Mouse (Mus musculus) retina, postnatal 1 day (tissue): ENCODE results near the gene Fgf14.
A peak's percentile ranks its signal among the peaks of the same experiment; 100 is the strongest.
"Not testable (repeated sequence)": the region's sequence is repeated elsewhere in the genome, so short reads cannot be mapped to it uniquely, and the experiment has no call there.

ENCODE experiments used
- DNase-seq: peaks from one replicate; pipeline ENCODE4 v3.0.0-alpha.2; 2012

Fgf14 gene

GRCm38 (mm10) chr14:124676506-124677177 is at the start of gene Fgf14:
Gene Fgf14 (minus strand): TSS chr14:124677127.
- peak; percentile 26 for DNase-seq

DNA sequence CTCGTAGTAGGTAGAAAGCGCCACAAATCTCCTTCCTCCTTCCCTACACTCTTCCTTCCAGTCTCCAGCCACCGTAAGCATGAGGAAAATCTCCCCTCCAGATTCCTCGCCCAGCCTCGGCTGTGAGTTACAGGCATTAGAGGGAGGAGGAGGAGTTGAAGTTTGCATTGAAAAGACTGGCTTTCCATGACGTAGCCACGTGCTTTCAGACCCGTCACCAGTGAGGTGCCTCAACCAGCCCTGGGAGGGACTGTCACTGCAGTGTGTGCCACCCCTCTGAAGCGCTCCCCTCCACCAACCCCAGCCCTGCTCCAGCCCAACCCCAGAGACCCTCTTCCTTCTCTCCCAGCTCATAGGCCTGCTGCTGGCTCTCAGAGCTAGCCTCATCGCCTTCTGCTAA is 452 bp upstream of the Fgf14 start:
- peak; percentile 82 for DNase-seq

- peak; percentile 54 for DNase-seq
These were observed 1.0 kb downstream of the Fgf14 start for GRCm38 (mm10) chr14:124675654-124676505.

DNA sequence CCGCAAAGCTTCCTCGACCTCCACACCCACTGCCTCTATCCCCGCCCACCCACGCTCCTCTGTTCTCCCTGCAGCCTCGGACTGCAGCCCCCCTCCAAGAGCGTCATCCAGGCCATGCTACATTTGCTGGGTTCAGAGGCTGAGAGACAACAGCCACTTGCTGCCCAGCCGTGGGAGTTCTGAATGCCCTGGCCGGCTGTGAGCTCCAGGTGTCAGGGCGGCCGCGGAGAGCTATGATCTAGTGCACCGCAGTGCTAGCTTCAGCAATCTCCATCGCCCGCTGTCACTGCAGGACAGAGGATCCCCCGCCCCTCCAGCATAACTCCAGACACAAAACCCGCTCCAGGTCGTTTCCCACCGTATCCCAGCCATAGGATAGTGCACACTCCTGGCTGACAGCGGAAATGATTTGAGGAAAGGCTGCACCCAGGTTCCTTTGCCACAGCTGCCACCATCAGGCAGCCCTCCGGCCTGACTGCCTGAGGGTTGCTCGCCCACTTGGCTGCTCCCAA is 1.7 kb downstream of the Fgf14 start:
- peak; percentile 65 for DNase-seq

DNA sequence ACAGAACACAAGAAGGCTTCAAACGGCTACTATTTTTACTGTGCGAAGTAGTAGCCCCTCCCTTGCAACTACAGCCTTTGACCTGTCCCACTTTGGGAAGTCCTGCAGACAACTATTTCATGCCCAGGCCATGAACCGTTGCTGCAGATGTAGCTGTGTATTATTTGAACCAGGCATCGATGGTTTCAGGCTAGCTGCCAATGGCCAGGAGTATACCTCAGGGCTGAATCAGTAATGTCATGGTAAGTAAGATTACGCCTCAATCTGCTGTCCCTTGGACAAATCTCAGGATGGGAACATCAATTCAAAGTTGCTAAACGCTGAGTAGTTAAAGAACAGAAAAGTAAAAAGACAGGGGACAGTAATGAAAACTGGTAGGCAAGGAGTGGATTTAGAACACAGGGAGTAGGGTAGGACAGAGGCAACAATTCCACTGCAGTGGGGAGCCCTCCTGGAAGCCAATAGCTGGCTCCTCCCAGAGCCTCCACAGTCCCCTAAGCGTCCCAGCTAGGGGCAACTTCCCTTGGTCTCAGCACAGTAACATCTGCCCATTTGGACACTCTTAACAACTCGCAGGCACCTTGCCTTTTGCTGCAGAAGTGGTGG is 2.3 kb downstream of the Fgf14 start:
- DNase-seq: peak; percentile 9

GRCm38 (mm10) chr14:124669739-124670138 is 7.2 kb downstream of the Fgf14 start:
- DNase-seq: peak; percentile 93

DNA sequence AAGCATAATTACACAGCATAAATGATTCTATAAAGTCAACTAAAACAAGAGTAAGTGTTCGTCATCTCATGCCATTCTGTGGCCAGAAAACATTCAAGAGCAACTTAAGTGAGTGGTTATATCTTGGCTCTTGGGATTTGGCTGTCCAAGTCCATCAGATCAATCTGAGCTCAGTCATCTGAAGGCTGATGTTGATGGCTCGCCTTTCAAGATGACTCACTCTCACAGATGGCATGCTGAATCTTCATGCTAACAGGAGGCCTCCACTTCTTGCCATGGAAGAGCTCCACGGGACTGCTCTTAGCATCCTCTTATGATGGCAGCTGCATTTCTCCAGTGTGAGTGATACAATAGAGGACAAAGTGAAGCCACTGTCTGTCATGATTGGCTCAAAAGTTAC is 34.1 kb downstream of the Fgf14 start:
- DNase-seq: peak; percentile 18

DNA sequence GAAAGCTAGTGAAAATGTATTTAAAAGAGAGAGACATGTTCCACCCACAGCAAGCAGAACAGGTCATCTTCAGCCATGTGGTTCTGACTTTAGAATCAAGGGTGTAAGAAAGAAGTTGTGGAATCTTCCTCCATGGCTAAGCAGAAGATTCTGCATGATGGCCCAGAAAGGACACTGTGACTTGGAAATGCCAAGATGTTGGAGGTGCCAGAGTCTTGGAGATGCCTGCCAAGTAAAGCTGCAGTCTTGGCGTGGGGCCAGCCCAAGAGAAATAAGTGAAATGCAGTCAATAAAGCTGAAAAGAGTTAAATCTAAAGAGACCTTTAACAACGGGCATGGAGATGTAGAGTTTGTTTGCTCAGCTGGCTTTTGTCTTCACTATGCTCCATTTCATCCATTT is 42.0 kb downstream of the Fgf14 start:
- no peak for DNase-seq

DNA sequence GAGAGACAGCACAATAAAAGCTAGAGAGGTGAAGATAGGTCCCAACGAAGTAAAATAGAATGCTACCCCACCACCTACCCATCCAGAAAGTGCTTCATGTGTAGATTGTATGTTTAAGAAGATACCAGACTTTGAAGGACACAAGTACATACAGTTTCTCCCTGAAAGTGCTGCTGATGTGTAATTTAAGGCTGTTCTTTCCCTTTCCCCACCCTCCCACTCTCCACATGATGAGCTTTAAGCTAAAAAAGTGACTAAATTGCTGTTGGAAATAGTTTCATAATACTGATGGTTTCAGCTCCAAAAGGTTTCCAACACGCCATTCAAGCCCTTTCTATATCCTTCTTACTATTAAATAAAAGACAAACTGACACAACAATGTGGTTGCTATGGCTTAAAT is 63.5 kb downstream of the Fgf14 start:
- DNase-seq: no peak

GRCm38 (mm10) chr14:124606036-124606711 is 70.8 kb downstream of the Fgf14 start:
- DNase-seq: no peak

DNA sequence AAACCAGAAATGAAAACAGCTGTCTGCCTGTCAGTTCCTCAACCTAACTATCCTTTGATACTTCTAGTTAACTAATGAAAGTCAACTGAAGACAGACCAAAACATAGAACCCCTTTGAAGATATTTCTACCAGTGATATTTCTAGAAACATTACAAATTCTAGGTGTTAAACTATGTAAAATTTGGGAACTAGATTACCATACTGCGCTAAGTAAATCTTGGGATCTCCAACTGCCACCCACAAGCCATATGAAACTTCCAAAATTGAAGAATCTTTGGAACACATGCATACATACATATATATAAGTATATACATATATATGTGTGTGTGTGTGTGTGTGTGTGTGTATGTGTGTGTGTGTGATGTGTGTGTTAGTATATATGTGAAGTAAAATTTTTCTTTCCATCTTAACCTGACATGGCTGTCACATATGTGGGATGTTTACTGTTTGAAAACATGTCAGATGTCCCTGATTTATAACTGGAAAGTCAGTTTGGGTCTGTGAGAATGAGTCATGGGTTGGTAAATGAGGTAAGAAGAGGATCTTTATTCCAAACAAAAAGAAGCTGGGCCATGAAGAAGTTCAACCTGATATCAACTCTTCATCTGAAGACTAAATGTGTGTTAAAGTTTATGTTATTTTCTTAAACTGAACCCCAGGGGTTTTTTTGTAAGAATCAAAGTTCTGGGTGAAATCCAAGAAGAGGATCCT is 71.7 kb downstream of the Fgf14 start:
- DNase-seq: no peak

DNA sequence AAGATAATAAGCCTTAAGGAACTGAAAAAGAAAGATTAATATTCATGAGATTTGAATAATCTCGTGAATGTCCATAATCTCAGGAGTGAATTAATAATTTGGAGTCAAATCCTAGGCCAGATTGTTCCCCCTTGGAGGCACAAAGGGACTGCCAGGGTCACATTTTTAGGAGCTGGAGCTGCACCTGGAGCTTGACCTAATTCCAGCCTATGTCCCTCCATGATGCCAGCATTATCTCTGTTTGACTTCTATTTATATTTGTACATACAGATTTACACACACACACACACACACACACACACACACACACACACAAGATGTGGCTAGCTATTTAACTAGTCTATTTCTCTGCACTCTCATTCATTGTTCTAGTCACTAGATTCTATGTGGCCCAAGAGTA is 100.4 kb downstream of the Fgf14 start:
- DNase-seq: no peak

DNA sequence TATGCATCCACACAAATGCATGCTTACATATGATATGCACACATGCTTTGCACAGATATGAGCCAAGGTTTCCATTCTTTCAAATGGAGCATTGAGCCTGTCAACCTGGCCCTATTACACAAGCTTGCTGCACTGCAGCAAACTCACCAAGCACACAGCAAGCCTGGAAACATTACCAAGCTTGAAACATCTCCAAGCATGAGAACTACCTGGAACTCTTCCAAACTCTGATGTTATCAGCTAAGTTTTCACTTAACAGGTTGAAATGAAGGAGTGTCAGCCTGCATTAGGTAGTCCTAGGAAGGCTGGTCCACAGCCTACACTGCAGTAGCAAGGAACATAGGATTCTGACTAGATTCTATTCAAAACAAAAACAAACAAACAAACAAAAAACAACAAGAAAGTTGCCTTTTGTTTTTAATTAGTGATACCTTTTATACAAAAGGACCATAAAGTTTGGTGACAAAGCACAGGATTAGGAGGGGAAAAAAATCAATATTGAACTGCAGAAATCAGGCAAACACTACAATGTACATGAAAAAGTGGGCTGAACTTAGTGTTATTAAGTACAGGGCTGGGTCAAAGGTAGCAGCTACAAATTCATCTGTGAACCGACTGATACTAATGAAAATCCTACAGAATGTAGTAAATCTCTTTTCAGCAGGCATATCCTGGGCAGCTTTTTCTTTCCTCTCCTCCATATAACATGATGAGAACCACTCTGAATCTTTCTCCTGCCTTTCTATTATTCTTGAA is 101.6 kb downstream of the Fgf14 start:
- no peak for DNase-seq

- no peak for DNase-seq
These were observed 110.5 kb downstream of the Fgf14 start for GRCm38 (mm10) chr14:124566445-124566844.

GRCm38 (mm10) chr14:124561544-124561943 is 115.4 kb downstream of the Fgf14 start:
- no peak for DNase-seq

DNA sequence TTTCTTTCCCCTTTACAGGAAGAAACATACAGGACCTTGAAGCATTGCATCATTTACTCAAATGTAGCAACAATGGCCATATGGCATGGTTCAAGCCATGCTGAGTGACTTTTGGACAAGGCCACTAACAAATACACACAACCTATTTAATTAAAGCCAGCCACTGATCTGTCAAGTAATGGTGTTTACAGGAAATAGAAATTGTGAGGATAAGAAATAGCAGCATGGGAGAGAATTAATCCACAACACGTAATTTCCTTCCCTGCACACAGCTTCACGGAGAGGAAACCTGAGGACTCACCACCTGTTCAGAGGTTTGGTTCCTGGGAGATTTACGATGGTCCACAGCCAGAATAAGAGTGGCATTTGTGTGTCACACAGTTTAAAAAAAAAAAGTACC is 140.8 kb downstream of the Fgf14 start:
- DNase-seq: no peak

DNA sequence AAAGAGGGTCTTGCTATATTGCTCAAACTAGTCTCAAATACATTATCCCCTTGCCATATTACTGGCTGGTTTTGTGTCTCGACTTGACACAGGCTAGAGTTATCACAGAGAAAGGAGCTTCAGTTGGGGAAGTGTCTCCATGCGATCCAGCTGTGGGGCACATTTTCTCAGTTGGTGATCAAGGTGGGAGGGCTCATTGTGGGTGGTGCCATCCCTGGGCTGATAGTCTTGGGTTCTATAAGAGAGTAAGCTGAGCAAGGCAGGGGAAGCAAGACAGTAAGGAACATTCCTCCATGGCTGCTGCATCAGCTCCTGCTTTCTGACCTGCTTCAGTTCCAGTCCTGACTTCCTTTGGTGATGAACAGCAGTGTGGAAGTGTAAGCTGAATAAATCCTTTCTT is 141.6 kb downstream of the Fgf14 start:
- DNase-seq: not testable (repeated sequence)

GRCm38 (mm10) chr14:124532051-124532450 is 144.9 kb downstream of the Fgf14 start:
- DNase-seq: no peak

DNA sequence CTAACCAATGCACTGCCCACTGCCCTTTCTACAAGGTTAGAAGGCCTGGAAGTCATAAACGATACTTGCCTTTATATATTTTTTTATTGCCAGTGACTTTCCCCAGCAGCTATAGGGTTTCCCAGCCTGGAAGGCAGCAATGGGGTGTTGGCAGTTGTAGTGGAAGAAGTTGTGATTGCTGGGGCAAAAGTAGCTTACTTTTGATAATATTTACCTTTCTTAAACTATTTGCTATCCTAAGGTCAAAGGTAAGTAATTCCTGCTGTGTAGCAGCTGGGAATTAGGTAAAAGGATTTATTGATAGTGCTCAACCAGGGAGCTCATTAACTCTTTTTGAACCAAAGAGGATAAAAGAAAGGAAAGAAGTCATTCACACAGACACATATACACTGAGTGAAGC is 164.9 kb downstream of the Fgf14 start:
- DNase-seq: no peak

DNA sequence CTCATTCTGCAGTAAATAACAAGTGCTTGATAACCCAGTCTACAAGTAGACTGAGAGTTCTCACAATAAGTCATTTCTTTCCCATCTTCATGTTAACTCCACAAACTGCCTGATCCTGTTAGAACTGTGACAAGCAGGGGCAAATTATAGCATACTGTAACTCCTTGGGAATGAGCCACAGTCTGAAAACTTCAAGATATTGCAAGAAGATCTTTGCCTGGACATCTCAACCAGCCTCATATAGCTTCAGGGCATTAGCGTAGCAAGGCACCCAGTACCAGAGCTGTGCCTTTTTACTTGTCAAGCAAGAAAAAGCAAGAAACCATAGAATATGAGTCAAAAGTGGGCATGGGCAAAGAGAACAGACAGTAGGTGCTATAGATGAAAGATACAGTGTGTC is 188.0 kb downstream of the Fgf14 start:
- no peak for DNase-seq

GRCm38 (mm10) chr14:124485261-124485660 is 191.7 kb downstream of the Fgf14 start:
- DNase-seq: no peak
